Mouse (Mus musculus) heart, embryonic 16.5 days (tissue): ENCODE data around the gene Btd. TPM values are rescaled to one million over a fixed set of nuclear protein-coding genes. Genes with fewer than 3 reads are reported as not detected.

ENCODE experiments used
- ATAC-seq: fragments of 200-750 bp; cut with Nextera tagmentation; replicated peaks from 2 replicates; pipeline ENCODE4 v1.8.0; 2017; ENCODE audit warnings: moderate number of reproducible peaks; ENCODE audit not compliant: insufficient read depth, low FRiP score; ENCODE audit errors: extremely low read depth
- H3K27ac ChIP-seq: fragments of 300-500 bp; sonication (generic); 2 replicates; pipeline ENCODE4 v1.5.1; 2014; ENCODE audit warnings: mild to moderate bottlenecking, low read length, control low read depth, moderate library complexity
- H3K27me3 ChIP-seq: fragments of 300-500 bp; sonication (generic); 2 replicates; pipeline ENCODE4 v1.6.1; 2014; ENCODE audit warnings: low read length, mixed read lengths; ENCODE audit not compliant: control insufficient read depth, insufficient read depth
- H3K36me3 ChIP-seq: fragments of 300-500 bp; sonication (generic); 2 replicates; pipeline ENCODE4 v1.6.1; 2014; ENCODE audit not compliant: control insufficient read depth, insufficient read depth
- H3K4me1 ChIP-seq: fragments of 300-500 bp; sonication (generic); 2 replicates; pipeline ENCODE4 v1.6.1; 2014; ENCODE audit warnings: low read length, mixed read lengths; ENCODE audit not compliant: control insufficient read depth, insufficient read depth
- H3K4me2 ChIP-seq: fragments of 300-500 bp; sonication (generic); 2 replicates; pipeline ENCODE4 v1.6.1; 2014; ENCODE audit warnings: low read depth, mild to moderate bottlenecking, control low read depth, low read length
- H3K4me3 ChIP-seq: fragments of 300-500 bp; sonication (generic); 2 replicates; pipeline ENCODE4 v1.5.1; 2014; ENCODE audit warnings: mild to moderate bottlenecking, control low read depth, low read length
- H3K9ac ChIP-seq: fragments of 300-500 bp; sonication (generic); 2 replicates; pipeline ENCODE4 v1.6.1; 2014; ENCODE audit warnings: low read length, control low read depth
- H3K9me3 ChIP-seq: fragments of 300-500 bp; sonication (generic); replicated peaks from 2 replicates; pipeline ENCODE4 v1.6.1; 2016; ENCODE audit warnings: low read length; ENCODE audit not compliant: control insufficient read depth
- WGBS: fragments of 180-500 bp; shearing (Covaris S2); extraction: QIAGEN DNeasy Blood & Tissue Kit; methylation state at CpG from one replicate; pipeline ENCODE4 v1.1.7; 2014; 5-methylcytosine and 5-hydroxymethylcytosine counted together
- polyA plus RNA-seq: library from polyadenylated mRNA; unstranded; fragments of >200 nt; fragmentation: Nextera tagmentation; extraction: Ambion mirVana; gene quantifications from 2 replicates; pipeline ENCODE4 v1.2.1, GENCODE M21; 2015

Btd gene
- polyA plus RNA-seq, 1 experiment from 2014 or later: 23.4 TPM

DNA sequence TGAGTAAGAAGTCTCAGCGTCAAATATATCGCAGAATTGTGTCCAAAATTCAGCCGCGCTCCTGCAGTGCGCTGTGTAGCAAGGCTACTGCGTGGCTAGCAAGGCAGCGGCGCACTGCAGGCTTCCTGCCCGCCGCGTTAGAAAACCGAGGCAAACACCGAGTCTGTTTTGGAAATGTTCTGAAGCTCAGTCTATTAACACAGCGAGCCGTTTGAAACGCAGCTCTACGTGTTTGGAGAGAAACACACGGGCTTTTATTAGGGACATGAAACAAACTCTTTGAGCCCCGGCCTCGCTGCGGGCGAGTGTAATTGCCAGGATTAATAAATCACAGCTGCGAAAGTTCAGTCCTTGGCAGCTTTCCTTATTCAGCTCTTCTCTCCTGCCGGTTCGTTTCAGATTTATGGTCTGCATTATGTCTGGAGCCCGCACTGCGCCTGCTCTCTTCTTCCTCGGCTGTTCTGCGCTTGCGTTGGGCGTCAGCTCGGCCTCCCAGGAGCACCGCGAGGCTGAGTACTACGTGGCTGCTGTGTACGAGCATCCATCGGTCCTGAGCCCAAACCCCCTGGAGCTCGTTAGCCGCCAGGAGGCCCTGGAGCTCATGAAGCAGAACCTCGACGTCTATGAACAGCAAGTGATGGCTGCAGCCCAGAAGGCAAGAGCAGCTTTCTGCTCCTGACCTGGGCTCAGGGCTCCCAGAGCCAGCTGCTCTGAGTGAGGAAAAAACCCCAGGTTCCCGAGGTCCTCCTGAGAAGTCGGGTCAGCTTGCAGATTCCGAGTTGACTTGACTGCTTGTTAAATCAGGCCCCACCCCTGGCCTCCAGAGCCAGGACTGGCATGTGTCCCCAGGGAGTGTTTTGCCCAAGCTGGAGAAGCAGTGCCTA, 21.1 kb downstream of the Btd start:
- Histone ChIP-seq H3K9me3 (no peaks in the 10 kb centered on the region), H3K27me3 (no peaks in the 10 kb centered on the region), H3K27ac (peak overlapping the region; percentile 94), H3K4me2 (peak overlapping the region; percentile 76), H3K4me3 (peak overlapping the region; percentile 49), H3K4me1 (peaks cover 53% of the 10 kb centered on the region), H3K36me3 (peaks cover 4% of the 10 kb centered on the region), H3K9ac (peak overlapping the region; percentile 81)
- WGBS: 6% methylated on average over 44 of the region's 44 CpGs
- ATAC-seq: peak; percentile 78

DNA sequence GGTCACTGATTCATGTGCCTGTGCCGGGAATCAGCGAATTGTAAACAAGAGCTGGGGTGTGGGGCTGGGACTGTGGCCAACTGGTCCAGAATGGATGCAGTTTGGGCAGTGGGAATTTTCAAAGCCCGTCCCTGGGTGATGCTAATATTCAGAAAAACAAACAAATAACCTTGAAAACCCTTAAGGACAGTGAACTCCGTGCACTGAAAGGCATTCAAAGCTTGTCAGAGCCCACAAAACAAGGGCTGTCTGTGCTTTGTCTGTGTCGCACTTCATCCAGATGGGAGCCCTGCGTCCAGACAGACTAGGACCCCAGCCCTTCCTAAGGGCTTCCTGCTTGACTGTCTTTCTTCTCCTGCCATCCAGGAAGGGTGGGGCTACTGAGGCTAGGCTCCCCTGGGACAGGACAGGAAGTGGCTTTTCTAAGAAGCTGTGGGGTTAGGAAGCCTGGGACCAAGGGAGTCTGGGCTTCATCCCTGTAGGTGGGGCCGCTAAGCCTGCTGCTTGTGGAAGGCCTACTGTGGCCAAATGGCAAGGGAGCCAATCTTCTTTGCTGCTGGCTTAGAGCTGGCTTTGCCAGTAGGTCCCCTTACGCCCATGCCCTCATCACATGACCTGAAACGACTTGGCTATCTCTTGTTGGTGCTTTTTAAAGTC, 21.9 kb downstream of the Btd start:
- Histone ChIP-seq H3K4me1 (peaks cover 49% of the 10 kb centered on the region), H3K4me2 (peak overlapping the region; percentile 76), H3K9ac (peak overlapping the region; percentile 81), H3K36me3 (peaks cover 11% of the 10 kb centered on the region), H3K9me3 (no peaks in the 10 kb centered on the region), H3K27me3 (no peaks in the 10 kb centered on the region), H3K27ac (peak overlapping the region; percentile 94), H3K4me3 (peak overlapping the region; percentile 49)
- WGBS: 27% methylated on average over 9 of the region's 9 CpGs
- ATAC-seq: 0 out of 2 replicates have a peak, but pooled peaks have one; percentile 11

DNA sequence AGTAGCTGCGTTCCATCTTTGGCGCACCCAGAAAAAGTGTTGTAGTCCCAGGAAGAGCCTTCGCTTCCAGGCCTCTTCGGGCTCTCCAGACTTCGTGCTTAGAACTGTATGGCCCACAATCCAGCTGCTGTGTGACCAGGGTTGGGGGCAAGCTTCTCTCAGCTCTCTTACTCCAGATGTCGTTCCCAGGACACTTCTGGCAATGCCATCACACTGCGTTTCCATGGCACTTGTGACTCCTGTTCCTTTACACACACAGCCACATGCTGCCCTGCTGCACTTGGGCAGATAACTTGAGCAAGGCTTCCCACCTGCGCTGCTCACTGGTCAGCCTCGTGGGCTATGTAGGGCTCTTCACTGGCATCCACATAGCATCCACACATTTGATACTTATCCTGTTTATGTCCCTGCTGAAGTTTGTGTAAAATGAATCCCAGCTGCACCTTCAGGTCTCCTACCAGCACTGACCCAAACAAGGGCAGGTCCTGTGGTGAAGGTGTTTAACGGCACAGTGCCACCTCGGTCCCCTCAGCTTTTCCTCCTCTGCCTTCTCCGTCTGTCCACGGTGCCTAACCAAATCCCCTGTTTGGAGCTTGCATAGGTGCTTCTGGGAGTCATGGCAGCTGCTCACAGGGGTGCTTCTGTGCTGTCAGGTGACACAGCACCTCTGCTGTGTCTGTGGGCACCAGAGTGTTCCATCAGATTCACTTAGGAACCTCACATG, 22.7 kb downstream of the Btd start:
- Histone ChIP-seq H3K4me1 (peaks cover 46% of the 10 kb centered on the region), H3K4me3 (no peak overlapping the region), H3K4me2 (no peak overlapping the region), H3K27me3 (no peaks in the 10 kb centered on the region), H3K9ac (peak overlapping the region; percentile 81), H3K9me3 (no peaks in the 10 kb centered on the region), H3K27ac (peak overlapping the region; percentile 94), H3K36me3 (peaks cover 11% of the 10 kb centered on the region)
- no peak for ATAC-seq
- 86% methylated on average over 13 of the region's 13 CpGs for WGBS

DNA sequence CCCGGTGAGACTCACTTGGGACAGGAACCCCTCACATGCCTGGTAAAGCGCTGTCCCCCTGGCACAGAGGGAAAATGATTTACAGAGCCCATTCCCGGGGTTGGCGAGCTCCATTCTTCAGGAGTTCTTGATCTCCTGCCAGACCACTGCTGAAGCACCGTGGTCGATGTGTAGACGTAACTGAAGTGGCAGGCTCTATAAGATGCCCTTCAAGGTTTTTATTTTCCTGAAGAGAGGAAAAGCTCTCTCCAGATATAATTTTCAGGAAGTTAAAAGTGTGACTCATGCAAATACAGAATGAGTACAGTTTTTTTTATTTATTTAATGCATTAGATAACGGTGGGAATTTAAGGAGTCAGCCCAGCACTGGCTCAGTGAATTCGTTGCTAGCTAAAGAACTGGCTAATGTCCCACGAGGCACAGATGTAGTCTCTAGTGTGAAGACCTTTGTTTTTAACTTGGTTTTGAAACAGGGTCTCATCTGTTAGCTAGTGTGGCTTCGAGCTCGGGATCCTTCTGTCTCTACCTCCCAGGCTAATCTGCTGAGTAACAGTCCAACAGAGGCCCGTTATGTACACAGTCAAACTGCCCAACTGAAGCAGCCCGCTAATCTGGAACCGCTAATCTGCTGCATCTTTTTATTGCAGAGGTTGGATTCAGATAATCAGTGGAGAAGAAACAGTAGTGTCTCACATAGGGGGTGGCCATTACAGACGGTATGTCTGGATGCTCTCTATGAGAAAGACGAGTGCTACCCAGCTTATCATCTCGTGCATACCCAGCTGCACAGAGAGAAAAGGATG, 23.5 kb downstream of the Btd start:
- Histone ChIP-seq H3K36me3 (peaks cover 11% of the 10 kb centered on the region), H3K4me3 (no peak overlapping the region), H3K4me2 (no peak overlapping the region), H3K27ac (peak overlapping the region; percentile 94), H3K9me3 (no peaks in the 10 kb centered on the region), H3K4me1 (peaks cover 49% of the 10 kb centered on the region), H3K27me3 (no peaks in the 10 kb centered on the region), H3K9ac (peak overlapping the region; percentile 81; the same call in 1 of the 2 replicates)
- 43% methylated on average over 18 of the region's 18 CpGs for WGBS
- ATAC-seq: no peak

DNA sequence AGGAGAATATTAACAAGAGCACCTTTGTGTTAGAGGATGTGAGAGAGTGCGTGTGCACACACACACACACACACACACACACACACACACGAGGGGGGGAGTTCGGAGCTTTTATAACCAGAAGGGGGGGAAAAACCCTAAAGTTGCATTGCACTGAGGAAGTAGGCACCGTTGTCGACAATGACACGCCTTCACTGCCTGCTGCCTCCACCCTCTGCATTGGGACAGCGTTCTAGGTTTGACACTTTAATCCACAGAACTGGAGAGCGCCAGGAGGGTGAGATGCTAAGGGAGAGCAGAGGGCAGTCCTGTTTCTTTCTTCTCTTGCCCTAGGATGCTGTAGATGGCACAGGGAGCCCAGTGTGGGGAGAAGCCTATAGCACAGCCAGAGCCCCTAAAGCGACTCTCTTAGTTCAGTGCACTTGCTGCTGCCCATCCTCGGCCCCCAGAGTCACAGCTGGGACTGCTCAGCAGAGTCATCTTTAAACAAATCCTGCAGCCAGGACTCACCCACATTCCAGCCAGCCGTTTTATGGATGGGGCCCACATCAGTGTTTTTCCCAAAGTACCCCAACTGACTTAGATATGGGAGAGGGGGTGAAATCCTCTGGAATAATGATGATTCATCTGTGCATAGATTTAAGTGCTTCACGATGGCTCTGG, 24.2 kb downstream of the Btd start:
- Histone ChIP-seq H3K4me2 (no peak overlapping the region), H3K27ac (peak overlapping the region; percentile 48; the same call in 1 of the 2 replicates), H3K36me3 (peaks cover 11% of the 10 kb centered on the region), H3K27me3 (no peaks in the 10 kb centered on the region), H3K4me1 (peaks cover 49% of the 10 kb centered on the region), H3K9me3 (no peaks in the 10 kb centered on the region), H3K4me3 (no peak overlapping the region), H3K9ac (no peak overlapping the region)
- WGBS: 55% methylated on average over 12 of the region's 12 CpGs
- no peak for ATAC-seq

DNA sequence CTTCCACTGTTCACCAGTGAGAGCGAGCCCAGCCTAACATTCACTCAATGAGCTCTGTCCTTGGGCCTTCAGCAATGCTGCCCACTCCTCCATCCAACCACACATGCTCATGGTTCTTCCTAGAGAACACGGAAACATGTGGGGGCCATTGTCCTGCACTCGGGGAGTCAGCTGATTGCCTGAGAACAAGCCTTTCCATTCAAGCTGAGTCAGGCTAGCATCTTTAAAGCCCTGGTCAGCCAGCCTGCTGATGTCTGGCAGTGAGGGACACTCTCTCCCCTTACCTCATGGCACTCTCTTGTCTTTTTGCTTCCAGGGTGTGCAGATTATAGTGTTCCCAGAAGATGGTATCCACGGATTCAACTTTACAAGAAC, 24.7 kb downstream of the Btd start:
- Histone ChIP-seq H3K27me3 (no peaks in the 10 kb centered on the region), H3K4me1 (peaks cover 50% of the 10 kb centered on the region), H3K36me3 (peaks cover 11% of the 10 kb centered on the region), H3K9ac (no peak overlapping the region), H3K27ac (no peak overlapping the region), H3K9me3 (no peaks in the 10 kb centered on the region), H3K4me2 (no peak overlapping the region), H3K4me3 (no peak overlapping the region)
- WGBS: 81% methylated on average over 4 of the region's 4 CpGs
- ATAC-seq: no peak

DNA sequence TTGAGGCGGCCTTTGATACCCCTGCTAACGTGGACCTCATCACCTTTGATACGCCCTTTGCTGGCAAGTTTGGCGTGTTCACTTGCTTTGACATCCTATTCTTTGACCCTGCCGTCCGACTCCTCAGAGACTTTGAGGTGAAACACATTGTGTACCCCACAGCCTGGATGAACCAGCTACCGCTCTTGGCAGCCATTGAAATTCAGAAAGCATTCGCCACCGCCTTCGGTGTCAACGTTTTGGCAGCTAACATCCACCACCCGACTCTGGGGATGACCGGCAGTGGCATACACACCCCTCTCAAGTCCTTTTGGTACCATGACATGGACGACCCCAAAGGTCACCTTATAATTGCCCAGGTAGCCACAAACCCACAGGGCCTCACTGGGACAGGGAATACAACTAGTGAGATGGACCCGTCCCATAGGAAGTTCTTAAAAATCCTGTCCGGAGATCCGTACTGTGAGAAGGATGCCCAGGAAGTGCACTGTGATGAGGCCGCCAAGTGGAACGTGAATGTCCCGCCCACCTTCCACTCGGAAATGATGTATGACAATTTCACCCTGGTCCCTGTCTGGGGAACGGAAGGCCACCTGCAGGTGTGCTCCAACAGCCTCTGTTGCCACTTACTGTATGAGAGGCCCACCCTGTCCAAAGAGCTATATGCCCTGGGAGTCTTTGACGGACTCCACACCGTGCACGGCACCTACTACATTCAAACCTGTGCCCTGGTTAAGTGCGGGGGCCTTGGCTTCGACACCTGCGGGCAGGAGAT, 26.3 kb downstream of the Btd start:
- Histone ChIP-seq H3K4me2 (no peak overlapping the region), H3K27ac (no peak overlapping the region), H3K9me3 (no peaks in the 10 kb centered on the region), H3K27me3 (no peaks in the 10 kb centered on the region), H3K4me3 (no peak overlapping the region), H3K4me1 (peaks cover 45% of the 10 kb centered on the region), H3K9ac (no peak overlapping the region), H3K36me3 (peaks cover 11% of the 10 kb centered on the region)
- WGBS: 94% methylated on average over 28 of the region's 28 CpGs
- ATAC-seq: no peak
